Mouse (Mus musculus) neural tube, embryonic 12.5 days (tissue): ENCODE results near the gene Gm5460. TPM values are rescaled to one million over a fixed set of nuclear protein-coding genes. Genes with fewer than 3 reads are reported as not detected.

ENCODE experiments used
- ATAC-seq: fragments of 200-750 bp; cut with Nextera tagmentation; 2 replicates; pipeline ENCODE4 v1.8.0; 2017; ENCODE audit warnings: low read depth, mild to moderate bottlenecking, moderate TSS enrichment, moderate library complexity; ENCODE audit not compliant: low FRiP score
- H3K27ac ChIP-seq: fragments of 300-500 bp; sonication (generic); 2 replicates; pipeline ENCODE4 v1.5.1; 2016
- H3K27me3 ChIP-seq: fragments of 300-500 bp; sonication (generic); replicated peaks from 2 replicates; pipeline ENCODE4 v1.6.1; 2016; ENCODE audit warnings: mild to moderate bottlenecking
- H3K36me3 ChIP-seq: fragments of 300-500 bp; sonication (generic); 2 replicates; pipeline ENCODE4 v1.6.1; 2016; ENCODE audit warnings: mild to moderate bottlenecking
- H3K4me1 ChIP-seq: fragments of 300-500 bp; sonication (generic); 2 replicates; pipeline ENCODE4 v1.6.1; 2016
- H3K4me2 ChIP-seq: fragments of 300-500 bp; sonication (generic); replicated peaks from 2 replicates; pipeline ENCODE4 v1.6.1; 2016; ENCODE audit warnings: mild to moderate bottlenecking
- H3K4me3 ChIP-seq: fragments of 300-500 bp; sonication (generic); 2 replicates; pipeline ENCODE4 v1.5.1; 2016
- H3K9ac ChIP-seq: fragments of 300-500 bp; sonication (generic); 2 replicates; pipeline ENCODE4 v1.6.1; 2016; ENCODE audit warnings: mild to moderate bottlenecking
- H3K9me3 ChIP-seq: fragments of 300-500 bp; sonication (generic); 2 replicates; pipeline ENCODE4 v1.6.1; 2016; ENCODE audit warnings: mild to moderate bottlenecking
- WGBS: fragments of 180-500 bp; shearing (Covaris S2); methylation state at CpG from one replicate; pipeline ENCODE4 v1.1.7; 2016; 5-methylcytosine and 5-hydroxymethylcytosine counted together
- polyA plus RNA-seq: library from polyadenylated mRNA; unstranded; fragments of >200 nt; fragmentation: Nextera tagmentation; extraction: Ambion mirVana; gene quantifications from 2 replicates; pipeline ENCODE4 v1.2.1, GENCODE M21; 2016

Gene Gm5460
- polyA plus RNA-seq, 1 experiment from 2014 or later: not detected

DNA sequence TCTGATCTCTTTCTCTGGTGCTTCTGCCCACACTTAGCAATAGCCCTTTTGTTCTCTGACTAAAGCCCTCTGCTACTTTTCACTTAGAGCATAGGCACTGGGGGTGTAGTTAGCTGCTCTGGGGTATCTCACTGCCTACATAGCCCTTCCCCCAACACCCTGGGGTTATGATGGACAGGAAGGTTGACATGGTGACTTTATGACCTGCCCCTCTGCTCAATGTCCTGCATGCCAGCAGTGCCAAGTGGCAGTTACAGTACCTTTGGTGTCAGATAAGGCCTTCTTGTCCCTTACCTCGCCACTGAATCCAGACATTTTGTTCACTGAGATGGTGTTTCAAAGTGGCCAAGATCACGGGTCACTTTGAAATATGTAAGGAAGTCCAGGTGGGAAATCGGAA is 1.5 kb upstream of the Gm5460 start, which contains the start of gene Gm30083:
TSS of gene Gm30083 (minus strand) at position 120 of the 400 bp plus-strand sequence.
- Histone ChIP-seq H3K4me1 (no peaks in the 10 kb centered on the region), H3K9ac (no peak within 1 kb of the TSS), H3K36me3 (no peaks in the 10 kb centered on the region), H3K27ac (no peak within 1 kb of the TSS), H3K4me3 (no peak within 1 kb of the TSS), H3K4me2 (no peak within 1 kb of the TSS), H3K9me3 (no peaks in the 10 kb centered on the region), H3K27me3 (no peaks in the 10 kb centered on the region)
- no peak for ATAC-seq
- WGBS: 81% methylated on average over 3 of the region's 3 CpGs

DNA sequence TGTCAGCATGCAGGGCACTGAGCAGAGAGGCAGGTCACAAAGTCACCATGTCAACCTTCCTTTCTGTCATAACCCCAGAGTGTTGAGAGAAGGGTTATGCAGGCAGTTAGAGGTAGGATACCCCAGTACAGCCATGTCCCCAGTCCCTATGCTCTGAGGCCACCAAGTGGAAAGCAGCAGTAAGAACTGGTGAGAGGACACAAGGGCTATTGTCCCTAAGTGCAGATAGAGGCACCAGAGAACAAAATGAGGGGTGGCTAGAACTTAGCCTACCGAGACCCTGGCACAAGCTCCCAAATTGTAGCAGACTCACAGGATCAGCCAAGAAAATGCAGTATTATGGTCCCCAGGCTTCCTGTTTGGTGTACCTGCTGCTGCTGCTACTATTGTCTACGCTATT is 380 bp downstream of the Gm5460 start:
- no peak overlapping the region for H3K27ac ChIP-seq
- WGBS: 87% methylated on average over 2 of the region's 2 CpGs
- no peak overlapping the region for H3K9ac ChIP-seq
- H3K4me3 ChIP-seq: no peak overlapping the region
- H3K4me1 ChIP-seq: no peaks in the 10 kb centered on the region
- H3K9me3 ChIP-seq: no peaks in the 10 kb centered on the region
- no peaks in the 10 kb centered on the region for H3K27me3 ChIP-seq
- ATAC-seq: no peak
- no peak overlapping the region for H3K4me2 ChIP-seq
- no peaks in the 10 kb centered on the region for H3K36me3 ChIP-seq

DNA sequence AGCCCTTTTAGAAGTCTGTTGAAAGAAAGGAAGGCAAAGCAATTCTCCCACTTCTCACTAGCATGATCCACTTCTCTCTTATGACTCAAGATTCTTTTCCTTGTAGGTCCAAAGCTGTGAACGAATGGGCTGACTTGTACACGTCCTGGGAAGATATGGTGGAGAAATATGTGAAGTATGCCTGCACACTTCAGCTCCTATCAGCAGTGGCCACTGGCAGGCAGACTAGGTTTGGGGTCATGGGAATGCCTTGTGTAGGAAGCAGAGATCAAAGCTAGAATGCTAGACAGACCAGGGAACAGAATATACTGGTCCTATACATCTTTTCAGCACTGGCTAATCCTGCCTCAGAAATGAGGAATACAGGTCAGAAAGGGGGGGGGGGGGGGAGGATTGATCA is 10.2 kb downstream of the Gm5460 start:
- no peaks in the 10 kb centered on the region for H3K36me3 ChIP-seq
- H3K27me3 ChIP-seq: no peaks in the 10 kb centered on the region
- H3K9me3 ChIP-seq: 0 out of 2 replicates have a peak, but pooled peaks cover 5% of the 10 kb centered on the region
- WGBS: 77% methylated on average over 2 of the region's 2 CpGs
- H3K27ac ChIP-seq: no peak overlapping the region
- no peak overlapping the region for H3K4me3 ChIP-seq
- H3K4me2 ChIP-seq: no peak overlapping the region
- H3K4me1 ChIP-seq: no peaks in the 10 kb centered on the region
- no peak for ATAC-seq
- no peak overlapping the region for H3K9ac ChIP-seq

DNA sequence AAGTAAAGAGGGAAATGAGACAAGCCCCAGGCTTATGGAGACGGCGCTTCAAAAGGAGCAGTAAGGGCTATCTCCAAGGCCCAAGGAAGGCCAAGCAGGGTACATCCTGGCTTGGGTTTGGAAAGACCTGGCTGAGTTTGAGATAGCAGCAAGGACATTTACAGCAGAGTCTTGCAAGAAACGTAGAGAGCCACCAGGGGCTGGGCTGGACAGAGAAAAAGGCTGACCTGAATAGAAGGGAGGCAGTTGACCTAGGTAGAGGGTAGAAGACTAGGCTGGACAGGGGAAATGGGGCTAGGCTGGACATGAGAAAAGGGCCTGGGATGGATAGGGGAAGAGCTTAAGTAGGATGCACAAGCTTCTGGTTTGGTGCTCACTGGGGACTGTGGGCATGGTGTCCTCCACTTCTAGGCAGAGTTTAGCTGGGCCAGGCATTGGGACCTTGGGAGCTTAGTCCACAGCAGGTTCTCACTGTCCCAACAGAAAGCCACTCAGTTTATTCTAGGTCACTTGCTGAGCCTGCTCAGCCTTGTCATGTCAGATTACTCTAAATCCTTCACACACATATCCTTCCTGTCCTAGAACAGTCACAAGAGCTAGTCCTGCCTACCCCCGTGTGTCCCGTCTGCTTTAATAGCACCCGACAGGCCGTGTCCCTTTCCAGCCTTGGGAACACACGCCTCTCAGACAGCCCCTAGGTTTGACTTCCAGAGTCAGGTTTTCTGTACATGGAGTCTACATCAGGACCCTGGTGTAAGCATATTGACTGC is 17.5 kb downstream of the Gm5460 start:
- no peaks in the 10 kb centered on the region for H3K4me1 ChIP-seq
- WGBS: 91% methylated on average over 8 of the region's 8 CpGs
- H3K4me3 ChIP-seq: no peak overlapping the region
- no peaks in the 10 kb centered on the region for H3K36me3 ChIP-seq
- H3K27me3 ChIP-seq: no peaks in the 10 kb centered on the region
- no peak for ATAC-seq
- no peak overlapping the region for H3K27ac ChIP-seq
- H3K4me2 ChIP-seq: no peak overlapping the region
- H3K9ac ChIP-seq: no peak overlapping the region
- no peaks in the 10 kb centered on the region for H3K9me3 ChIP-seq

DNA sequence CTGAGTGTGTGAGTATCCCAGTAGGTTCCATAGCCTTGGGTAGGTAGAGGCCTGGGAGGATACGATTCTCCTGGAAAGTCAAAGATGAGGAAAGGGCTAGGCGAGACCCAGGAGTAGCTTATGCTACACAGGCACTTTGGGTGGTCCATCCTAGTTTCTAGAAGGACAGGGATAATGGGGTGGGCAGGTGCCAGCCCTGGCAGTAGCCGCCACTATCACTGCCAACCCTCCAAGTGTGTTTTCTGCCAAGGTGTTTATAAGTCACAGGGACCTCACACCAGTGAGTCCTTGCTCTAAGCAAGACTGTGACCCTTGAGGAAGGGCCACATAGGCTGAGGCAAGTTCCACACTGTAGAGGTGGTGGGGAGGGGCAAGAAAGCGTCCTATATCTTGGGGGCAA is 24.7 kb downstream of the Gm5460 start:
- H3K9ac ChIP-seq: no peak overlapping the region
- no peaks in the 10 kb centered on the region for H3K9me3 ChIP-seq
- no peak for ATAC-seq
- WGBS: 87% methylated on average over 4 of the region's 4 CpGs
- no peaks in the 10 kb centered on the region for H3K36me3 ChIP-seq
- H3K27me3 ChIP-seq: no peaks in the 10 kb centered on the region
- H3K4me1 ChIP-seq: no peaks in the 10 kb centered on the region
- H3K27ac ChIP-seq: no peak overlapping the region
- H3K4me2 ChIP-seq: no peak overlapping the region
- no peak overlapping the region for H3K4me3 ChIP-seq

DNA sequence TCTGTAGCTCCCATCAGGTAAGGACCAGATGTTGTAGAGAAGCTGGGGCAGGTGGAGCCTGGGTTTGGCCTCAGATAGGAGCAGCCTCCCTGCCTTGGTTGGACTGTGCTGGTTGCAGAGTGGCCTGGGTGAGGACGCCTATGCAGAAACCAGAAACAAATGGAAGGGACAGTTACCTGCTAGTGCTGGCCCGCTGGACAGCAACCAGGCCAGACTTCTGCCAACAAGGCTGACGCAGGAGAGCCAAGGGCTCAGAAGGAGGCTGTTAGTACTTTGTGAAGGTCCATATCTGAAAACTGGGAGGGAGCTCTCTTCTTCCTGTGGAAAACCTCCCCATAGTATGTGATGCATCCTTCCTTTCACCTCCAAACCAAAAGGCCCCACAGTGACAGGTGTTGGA is 26.8 kb downstream of the Gm5460 start:
- Histone ChIP-seq H3K4me2 (no peak overlapping the region), H3K27me3 (no peaks in the 10 kb centered on the region), H3K27ac (no peak overlapping the region), H3K9ac (no peak overlapping the region), H3K9me3 (no peaks in the 10 kb centered on the region), H3K4me3 (no peak overlapping the region), H3K4me1 (no peaks in the 10 kb centered on the region), H3K36me3 (no peaks in the 10 kb centered on the region)
- ATAC-seq: no peak
- 79% methylated on average over 3 of the region's 3 CpGs for WGBS

DNA sequence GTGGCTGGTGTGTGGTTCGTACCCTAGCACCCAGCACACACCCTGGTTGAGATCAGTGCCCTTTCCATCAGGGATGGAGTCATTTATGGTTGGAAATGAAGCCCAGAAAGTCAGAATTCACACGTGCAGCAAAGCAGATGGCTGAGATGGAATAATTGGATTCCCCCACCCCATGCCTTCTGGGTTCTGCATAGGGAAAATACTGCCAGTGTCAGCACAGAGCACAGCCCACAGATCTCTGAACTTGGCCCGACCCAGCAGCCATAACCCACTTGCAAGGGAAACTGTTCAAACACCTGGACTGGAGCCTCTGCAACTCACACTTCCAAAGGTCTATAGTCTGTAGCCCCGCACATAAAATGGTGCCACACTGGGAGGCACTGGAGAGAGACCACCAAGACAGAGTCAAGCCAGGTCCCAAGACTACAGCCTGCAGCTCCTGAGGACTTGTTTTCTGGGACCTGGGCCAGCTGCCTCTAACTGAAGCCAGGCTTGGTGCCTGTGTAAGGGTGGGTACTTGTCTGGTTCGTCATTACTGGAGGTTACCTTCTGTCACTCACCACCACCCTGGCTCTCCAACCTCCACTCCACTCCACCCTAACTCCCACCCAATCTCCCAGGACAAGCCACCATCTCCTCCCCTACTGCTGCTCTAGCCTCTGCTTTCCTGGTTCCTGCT is 33.7 kb downstream of the Gm5460 start:
- no peak overlapping the region for H3K9ac ChIP-seq
- WGBS: 76% methylated on average over 5 of the region's 5 CpGs
- H3K4me2 ChIP-seq: no peak overlapping the region
- H3K9me3 ChIP-seq: no peaks in the 10 kb centered on the region
- H3K4me3 ChIP-seq: no peak overlapping the region
- H3K36me3 ChIP-seq: no peaks in the 10 kb centered on the region
- no peak for ATAC-seq
- H3K27me3 ChIP-seq: no peaks in the 10 kb centered on the region
- H3K27ac ChIP-seq: no peak overlapping the region
- H3K4me1 ChIP-seq: no peaks in the 10 kb centered on the region

DNA sequence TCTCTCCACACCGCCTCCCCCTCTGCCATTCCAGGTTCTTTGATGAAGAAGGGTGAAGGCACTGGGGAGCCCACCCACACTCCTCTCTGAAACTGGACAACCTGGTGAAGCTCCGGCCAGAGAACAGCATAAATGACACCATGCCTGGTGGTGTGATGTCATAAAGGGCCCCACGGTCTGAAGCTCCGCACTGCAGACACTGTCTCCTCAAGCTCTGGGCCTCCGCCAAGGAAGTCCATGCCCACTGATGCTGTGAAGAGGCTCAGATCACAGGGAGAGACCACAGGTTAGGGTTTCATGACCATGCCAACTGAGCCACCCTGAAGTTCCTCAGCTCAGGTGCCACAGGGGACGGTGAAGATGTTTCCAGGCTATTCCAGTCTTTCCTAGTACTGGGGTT is 36.0 kb downstream of the Gm5460 start, which contains the start of gene Antxrl:
TSS of gene Antxrl (plus strand) at position 192 of the 400 bp plus-strand sequence.
- ATAC-seq: no peak
- H3K27ac ChIP-seq: no peak within 1 kb of the TSS
- H3K4me3 ChIP-seq: no peak within 1 kb of the TSS
- no peak within 1 kb of the TSS for H3K4me2 ChIP-seq
- 88% methylated on average over 6 of the region's 6 CpGs for WGBS
- H3K9ac ChIP-seq: no peak within 1 kb of the TSS
- no peaks in the 10 kb centered on the region for H3K27me3 ChIP-seq
- H3K4me1 ChIP-seq: no peaks in the 10 kb centered on the region
- no peaks in the 10 kb centered on the region for H3K36me3 ChIP-seq
- H3K9me3 ChIP-seq: no peaks in the 10 kb centered on the region

DNA sequence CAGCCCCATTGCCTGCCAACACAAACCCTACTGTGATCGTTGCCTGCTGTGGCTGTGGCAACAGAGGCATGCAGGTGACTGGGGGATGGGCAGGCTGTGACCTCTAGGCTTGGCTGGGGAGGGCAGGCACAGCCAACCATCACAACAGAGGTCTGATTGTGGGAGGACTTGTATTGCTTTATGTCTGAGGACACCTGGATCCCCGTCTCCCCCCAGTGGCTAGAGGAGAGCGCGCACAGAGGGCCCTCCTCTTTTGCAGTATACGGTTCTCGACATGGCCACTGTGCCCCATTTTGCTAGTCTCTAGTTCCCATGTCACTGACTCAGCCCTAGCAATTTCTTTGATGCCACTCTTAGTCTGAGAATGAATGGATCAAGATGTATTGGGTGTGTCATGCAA is 55.1 kb downstream of the Gm5460 start:
- Histone ChIP-seq H3K4me2 (no peak overlapping the region), H3K27me3 (no peaks in the 10 kb centered on the region), H3K4me3 (no peak overlapping the region), H3K9ac (no peak overlapping the region), H3K27ac (no peak overlapping the region), H3K9me3 (no peaks in the 10 kb centered on the region), H3K36me3 (no peaks in the 10 kb centered on the region), H3K4me1 (no peaks in the 10 kb centered on the region)
- 68% methylated on average over 6 of the region's 6 CpGs for WGBS
- no peak for ATAC-seq

DNA sequence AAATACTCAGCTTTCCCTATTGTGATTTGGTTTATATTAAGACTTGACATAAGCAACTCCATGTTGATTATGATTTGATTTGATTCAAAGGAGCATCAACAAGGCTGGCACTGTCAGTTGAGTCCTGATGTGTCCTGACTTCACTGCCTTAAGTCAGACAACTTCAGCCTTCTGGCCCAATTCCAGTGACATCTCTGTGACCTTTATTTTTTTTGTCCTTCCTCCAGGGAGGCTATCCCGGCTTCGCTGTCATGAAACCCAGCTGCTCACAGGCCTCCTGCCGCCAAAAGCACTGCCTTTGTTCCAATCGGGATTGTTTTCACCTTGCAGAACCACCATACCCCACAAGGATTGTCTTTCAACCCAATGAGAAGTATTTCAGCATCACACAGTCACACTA is 58.8 kb downstream of the Gm5460 start:
- H3K36me3 ChIP-seq: no peaks in the 10 kb centered on the region
- H3K27me3 ChIP-seq: no peaks in the 10 kb centered on the region
- H3K9ac ChIP-seq: no peak overlapping the region
- H3K27ac ChIP-seq: no peak overlapping the region
- H3K4me1 ChIP-seq: no peaks in the 10 kb centered on the region
- WGBS: 34% methylated on average over 4 of the region's 4 CpGs
- H3K4me2 ChIP-seq: no peak overlapping the region
- H3K4me3 ChIP-seq: no peak overlapping the region
- no peak for ATAC-seq
- no peaks in the 10 kb centered on the region for H3K9me3 ChIP-seq

DNA sequence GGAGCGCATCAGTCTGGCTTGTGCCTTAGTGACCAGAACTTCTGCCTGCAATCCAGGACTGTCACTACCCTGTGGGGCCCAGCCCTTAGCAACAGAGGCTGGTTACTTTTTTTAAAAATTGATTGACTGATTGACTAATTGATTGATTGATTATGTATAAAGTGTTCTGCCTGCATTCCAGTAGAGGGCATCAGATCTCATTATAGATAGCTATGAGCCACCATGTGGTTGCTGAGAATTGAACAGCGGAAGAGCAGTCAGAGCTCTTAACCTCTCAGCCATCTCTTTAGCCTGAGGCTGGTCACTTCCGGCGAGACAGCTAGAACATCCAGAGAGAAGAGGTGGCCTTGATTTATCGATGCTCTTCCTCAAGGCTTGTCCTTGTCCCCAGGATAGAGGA is 60.7 kb downstream of the Gm5460 start:
- Histone ChIP-seq H3K4me2 (no peak overlapping the region), H3K36me3 (no peaks in the 10 kb centered on the region), H3K4me1 (no peaks in the 10 kb centered on the region), H3K4me3 (no peak overlapping the region), H3K27ac (no peak overlapping the region), H3K9me3 (no peaks in the 10 kb centered on the region), H3K27me3 (no peaks in the 10 kb centered on the region), H3K9ac (no peak overlapping the region)
- 59% methylated on average over 5 of the region's 5 CpGs for WGBS
- ATAC-seq: no peak

DNA sequence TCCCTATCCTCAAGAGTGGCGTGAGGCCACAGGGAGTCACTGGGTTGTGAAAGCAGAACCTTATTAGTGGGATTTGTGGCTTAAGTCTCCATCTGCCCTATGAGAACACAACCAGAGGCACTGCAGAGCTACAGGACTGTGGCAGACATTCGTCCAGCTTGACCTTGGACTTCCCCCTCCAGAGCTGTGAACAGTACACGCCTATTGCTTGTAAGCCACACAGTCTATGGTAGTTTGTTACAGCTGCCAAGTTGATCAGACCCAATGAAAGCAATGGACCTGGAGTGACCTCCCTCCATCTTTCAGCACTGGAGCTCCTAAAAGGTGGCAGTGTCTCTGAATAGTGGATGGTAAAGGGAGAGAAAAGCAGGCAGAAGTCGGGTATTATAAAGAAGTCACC is 61.7 kb downstream of the Gm5460 start:
- H3K4me3 ChIP-seq: no peak overlapping the region
- H3K27me3 ChIP-seq: no peaks in the 10 kb centered on the region
- H3K4me1 ChIP-seq: no peaks in the 10 kb centered on the region
- H3K4me2 ChIP-seq: no peak overlapping the region
- WGBS: 71% methylated on average over 4 of the region's 4 CpGs
- H3K27ac ChIP-seq: no peak overlapping the region
- H3K36me3 ChIP-seq: no peaks in the 10 kb centered on the region
- no peak for ATAC-seq
- no peaks in the 10 kb centered on the region for H3K9me3 ChIP-seq
- no peak overlapping the region for H3K9ac ChIP-seq
